Mouse (Mus musculus): ENCODE measurements around the gene Farsa. TPM values are rescaled to one million over a fixed set of nuclear protein-coding genes. Genes with fewer than 3 reads are reported as not detected.

The Farsa gene
- polyA plus RNA-seq, 1 experiment from 2014 or later: 99.9 TPM

- DNase-seq (ENCODE audit: low spot score) (peak; percentile 100), ATAC-seq (ENCODE audit: insufficient number of reproducible peaks, low FRiP score, low TSS enrichment, low read depth) (peak; percentile 99)
- peak within 1 kb of the TSS; percentile 99 for H3K4me3 ChIP-seq (ENCODE audit: low read depth, low read length)
- 1% methylated on average over 55 of the region's 55 CpGs for WGBS
- peaks cover 15% of the 10 kb centered on the region for H3K4me1 ChIP-seq (ENCODE audit: control insufficient read depth, insufficient read depth, low read length)
- peak within 1 kb of the TSS; percentile 98 for H3K9ac ChIP-seq (ENCODE audit: low read length)
- peak within 1 kb of the TSS; percentile 79 for H3K27ac ChIP-seq (replicated peaks; ENCODE audit: low read depth, low read length)
- H3K9me3 ChIP-seq (ENCODE audit: control insufficient read depth, low read length): no peaks in the 10 kb centered on the region
- no peaks in the 10 kb centered on the region for H3K27me3 ChIP-seq (ENCODE audit: control insufficient read depth, insufficient read depth, low read length)
- H3K4me2 ChIP-seq (ENCODE audit: low read depth, severe bottlenecking): peak within 1 kb of the TSS; percentile 75
- H3K36me3 ChIP-seq (ENCODE audit: control insufficient read depth, insufficient read depth, low read length): peaks cover 32% of the 10 kb centered on the region
Observed at GRCm38 (mm10) chr8:84846722-84847572, 9.8 kb upstream of the Farsa start, which contains the start of gene Calr. TSS of gene Calr (minus strand) at chr8:84846934.

- Histone ChIP-seq H3K4me3 (ENCODE audit: low read depth, low read length) (peak overlapping the region; percentile 99), H3K4me2 (ENCODE audit: low read depth, severe bottlenecking) (peak overlapping the region; percentile 63), H3K27ac (replicated peaks; ENCODE audit: low read depth, low read length) (peak overlapping the region; percentile 79; the same call in 1 of the 2 replicates), H3K27me3 (ENCODE audit: control insufficient read depth, insufficient read depth, low read length) (no peaks in the 10 kb centered on the region), H3K36me3 (ENCODE audit: control insufficient read depth, insufficient read depth, low read length) (peaks cover 25% of the 10 kb centered on the region), H3K4me1 (ENCODE audit: control insufficient read depth, insufficient read depth, low read length) (peaks cover 13% of the 10 kb centered on the region), H3K9me3 (ENCODE audit: control insufficient read depth, low read length) (no peaks in the 10 kb centered on the region), H3K9ac (ENCODE audit: low read length) (peak overlapping the region; percentile 74)
- DNase-seq (ENCODE audit: low spot score): no peak
- no peak for ATAC-seq (ENCODE audit: insufficient number of reproducible peaks, low FRiP score, low TSS enrichment, low read depth)
- 46% methylated on average over 6 of the region's 6 CpGs for WGBS
Observed at GRCm38 (mm10) chr8:84847684-84848435, 8.9 kb upstream of the Farsa start.

GRCm38 (mm10) chr8:84856434-84856833 is 355 bp upstream of the Farsa start:
- Histone ChIP-seq H3K9me3 (ENCODE audit: control insufficient read depth, low read length) (no peaks in the 10 kb centered on the region), H3K27ac (replicated peaks; ENCODE audit: low read depth, low read length) (no peak overlapping the region), H3K27me3 (ENCODE audit: control insufficient read depth, insufficient read depth, low read length) (no peaks in the 10 kb centered on the region), H3K4me2 (ENCODE audit: low read depth, severe bottlenecking) (no peak overlapping the region), H3K4me3 (ENCODE audit: low read depth, low read length) (no peak overlapping the region), H3K9ac (ENCODE audit: low read length) (no peak overlapping the region), H3K4me1 (ENCODE audit: control insufficient read depth, insufficient read depth, low read length) (peaks cover 9% of the 10 kb centered on the region), H3K36me3 (ENCODE audit: control insufficient read depth, insufficient read depth, low read length) (peaks cover 15% of the 10 kb centered on the region; the same call in 1 of the 2 replicates)
- ATAC-seq (ENCODE audit: insufficient number of reproducible peaks, low FRiP score, low TSS enrichment, low read depth) (0 out of 2 replicates have a peak, but pooled peaks have one; percentile 10), DNase-seq (ENCODE audit: low spot score) (no peak)
- WGBS: 85% methylated on average over 3 of the region's 3 CpGs

- Histone ChIP-seq H3K4me3 (ENCODE audit: low read depth, low read length) (peak within 1 kb of the TSS; percentile 39), H3K4me1 (ENCODE audit: control insufficient read depth, insufficient read depth, low read length) (peaks cover 15% of the 10 kb centered on the region; the same call in 1 of the 2 replicates), H3K9me3 (ENCODE audit: control insufficient read depth, low read length) (no peaks in the 10 kb centered on the region), H3K36me3 (ENCODE audit: control insufficient read depth, insufficient read depth, low read length) (peaks cover 14% of the 10 kb centered on the region; the same call in 1 of the 2 replicates), H3K4me2 (ENCODE audit: low read depth, severe bottlenecking) (peak within 1 kb of the TSS; percentile 91), H3K27ac (replicated peaks; ENCODE audit: low read depth, low read length) (peak within 1 kb of the TSS; percentile 47; the same call in 1 of the 2 replicates), H3K27me3 (ENCODE audit: control insufficient read depth, insufficient read depth, low read length) (no peaks in the 10 kb centered on the region), H3K9ac (ENCODE audit: low read length) (peak within 1 kb of the TSS; percentile 69)
- ATAC-seq (ENCODE audit: insufficient number of reproducible peaks, low FRiP score, low TSS enrichment, low read depth) (peak; percentile 38; the same call in 1 of the 2 replicates), DNase-seq (ENCODE audit: low spot score) (peak; percentile 83)
- 16% methylated on average over 39 of the region's 46 CpGs for WGBS
Observed at GRCm38 (mm10) chr8:84871376-84872308, 14.9 kb downstream of the Farsa start, which contains the start of gene Syce2. TSS of gene Syce2 (plus strand) at chr8:84872111.

- H3K9me3 ChIP-seq (ENCODE audit: control insufficient read depth, low read length): no peaks in the 10 kb centered on the region
- H3K4me2 ChIP-seq (ENCODE audit: low read depth, severe bottlenecking): peak overlapping the region; percentile 91
- peak overlapping the region; percentile 47; the same call in 1 of the 2 replicates for H3K27ac ChIP-seq (replicated peaks; ENCODE audit: low read depth, low read length)
- DNase-seq (ENCODE audit: low spot score): peak; percentile 61
- peak overlapping the region; percentile 69 for H3K9ac ChIP-seq (ENCODE audit: low read length)
- WGBS: 3% methylated on average over 54 of the region's 54 CpGs
- H3K4me1 ChIP-seq (ENCODE audit: control insufficient read depth, insufficient read depth, low read length): peaks cover 15% of the 10 kb centered on the region; the same call in 1 of the 2 replicates
- ATAC-seq (ENCODE audit: insufficient number of reproducible peaks, low FRiP score, low TSS enrichment, low read depth): peak; percentile 20; the same call in 1 of the 2 replicates
- peaks cover 11% of the 10 kb centered on the region; the same call in 1 of the 2 replicates for H3K36me3 ChIP-seq (ENCODE audit: control insufficient read depth, insufficient read depth, low read length)
- H3K27me3 ChIP-seq (ENCODE audit: control insufficient read depth, insufficient read depth, low read length): no peaks in the 10 kb centered on the region
- H3K4me3 ChIP-seq (ENCODE audit: low read depth, low read length): peak overlapping the region; percentile 39
Observed at GRCm38 (mm10) chr8:84872309-84872965, 15.6 kb downstream of the Farsa start.

GRCm38 (mm10) chr8:84873016-84873415 is 16.2 kb downstream of the Farsa start:
- H3K27ac ChIP-seq (replicated peaks; ENCODE audit: low read depth, low read length): no peak overlapping the region
- H3K4me3 ChIP-seq (ENCODE audit: low read depth, low read length): peak overlapping the region; percentile 39
- H3K36me3 ChIP-seq (ENCODE audit: control insufficient read depth, insufficient read depth, low read length): 0 out of 2 replicates have a peak, but pooled peaks cover 7% of the 10 kb centered on the region
- no peaks in the 10 kb centered on the region for H3K27me3 ChIP-seq (ENCODE audit: control insufficient read depth, insufficient read depth, low read length)
- no peak overlapping the region; the same call in 1 of the 2 replicates for H3K9ac ChIP-seq (ENCODE audit: low read length)
- WGBS: 61% methylated on average over 4 of the region's 4 CpGs
- H3K4me2 ChIP-seq (ENCODE audit: low read depth, severe bottlenecking): peak overlapping the region; percentile 91
- DNase-seq (ENCODE audit: low spot score) (no peak), ATAC-seq (ENCODE audit: insufficient number of reproducible peaks, low FRiP score, low TSS enrichment, low read depth) (no peak)
- H3K9me3 ChIP-seq (ENCODE audit: control insufficient read depth, low read length): no peaks in the 10 kb centered on the region
- H3K4me1 ChIP-seq (ENCODE audit: control insufficient read depth, insufficient read depth, low read length): peaks cover 15% of the 10 kb centered on the region; the same call in 1 of the 2 replicates

- no peak overlapping the region for H3K9ac ChIP-seq (ENCODE audit: low read length)
- no peak for ATAC-seq (ENCODE audit: insufficient number of reproducible peaks, low FRiP score, low TSS enrichment, low read depth)
- 0 out of 2 replicates have a peak, but pooled peaks cover 2% of the 10 kb centered on the region for H3K36me3 ChIP-seq (ENCODE audit: control insufficient read depth, insufficient read depth, low read length)
- DNase-seq (ENCODE audit: low spot score): no peak
- no peaks in the 10 kb centered on the region for H3K9me3 ChIP-seq (ENCODE audit: control insufficient read depth, low read length)
- 89% methylated on average over 3 of the region's 3 CpGs for WGBS
- no peak overlapping the region for H3K4me3 ChIP-seq (ENCODE audit: low read depth, low read length)
- H3K4me1 ChIP-seq (ENCODE audit: control insufficient read depth, insufficient read depth, low read length): peaks cover 15% of the 10 kb centered on the region; the same call in 1 of the 2 replicates
- no peaks in the 10 kb centered on the region for H3K27me3 ChIP-seq (ENCODE audit: control insufficient read depth, insufficient read depth, low read length)
- H3K4me2 ChIP-seq (ENCODE audit: low read depth, severe bottlenecking): no peak overlapping the region
- no peak overlapping the region for H3K27ac ChIP-seq (replicated peaks; ENCODE audit: low read depth, low read length)
Observed at GRCm38 (mm10) chr8:84874339-84874738, 17.6 kb downstream of the Farsa start.
